Mouse (Mus musculus) liver, adult 2 months (tissue): ENCODE results near the gene Ugt1a10.

Experiments used
- CTCF ChIP-seq: fragments of 200-500 bp; IDR thresholded peaks from 2 replicates; pipeline ENCODE4 v1.5.1; 2011; ENCODE audit warnings: low read depth, low read length, control low read depth
- POLR2A ChIP-seq: fragments of 200-500 bp; IDR thresholded peaks from 2 replicates; pipeline ENCODE4 v1.6.1; 2011; ENCODE audit warnings: low read length, control low read depth; ENCODE audit not compliant: insufficient read depth; ENCODE audit errors: extremely low read depth

DNA sequence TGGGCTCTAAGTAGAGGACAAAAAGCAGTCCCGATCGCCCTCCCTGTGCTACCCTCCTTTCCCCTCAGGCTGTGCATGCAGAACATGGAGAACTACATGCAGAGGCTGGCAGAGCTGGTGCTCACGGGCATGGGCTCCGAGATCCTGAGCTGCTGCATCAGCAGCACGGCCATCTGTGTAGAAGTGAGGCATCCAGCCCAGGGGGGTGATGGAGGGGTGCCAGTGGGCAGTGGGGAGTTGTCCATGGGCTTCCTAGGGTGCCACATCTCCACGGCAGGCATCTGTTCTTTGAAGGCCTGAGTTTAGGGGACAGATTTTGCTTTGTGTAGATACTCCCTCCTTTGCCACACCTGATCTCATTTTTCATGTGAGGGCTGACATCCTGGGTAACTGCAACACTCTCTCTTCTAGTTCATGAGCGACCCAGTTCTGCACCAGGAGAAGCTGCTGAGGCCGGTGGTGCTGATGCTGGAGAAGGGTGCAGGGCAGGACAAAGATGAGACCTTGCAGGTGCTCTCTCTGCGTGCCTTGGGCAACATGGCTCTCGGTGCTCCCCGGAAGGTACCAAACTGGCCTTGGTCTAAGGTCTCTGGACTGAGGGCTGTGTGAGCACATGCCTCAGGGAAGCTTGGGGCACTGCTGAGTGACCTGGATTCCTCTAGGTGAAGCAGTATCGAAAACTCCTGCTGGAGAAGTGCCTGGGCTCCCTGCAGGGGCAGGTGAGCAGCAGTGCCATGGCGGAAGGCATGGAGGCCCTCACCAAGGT lies 201.0 kb downstream of the Ugt1a10 start:
- TF ChIP-seq CTCF: no peak
- TF ChIP-seq POLR2A: no peak
